Mouse (Mus musculus) limb, embryonic 14.5 days (tissue): ENCODE data around the gene Dynlt1f. TPM values are rescaled to one million over a fixed set of nuclear protein-coding genes. Genes with fewer than 3 reads are reported as not detected.
"Not testable (repeated sequence)": the region's sequence is repeated elsewhere in the genome, so short reads cannot be mapped to it uniquely, and the experiment has no call there.

Experiments used
- ATAC-seq: fragments of 200-750 bp; cut with Nextera tagmentation; 2 replicates; pipeline ENCODE4 v1.8.0; 2017; ENCODE audit warnings: low read depth, moderate number of reproducible peaks, moderate TSS enrichment; ENCODE audit not compliant: low FRiP score
- DNase-seq: peaks from one replicate; pipeline ENCODE4 v3.0.0-alpha.2; 2015; ENCODE audit warnings: low spot score
- H3K27ac ChIP-seq: fragments of 300-500 bp; sonication (generic); replicated peaks from 2 replicates; pipeline ENCODE4 v1.5.1; 2014; ENCODE audit warnings: low read depth, mild to moderate bottlenecking, low read length, moderate library complexity, mixed read lengths
- H3K27me3 ChIP-seq: fragments of 300-500 bp; sonication (generic); 2 replicates; pipeline ENCODE4 v1.6.1; 2014; ENCODE audit warnings: low read length, mixed read lengths; ENCODE audit not compliant: control insufficient read depth, insufficient read depth
- H3K36me3 ChIP-seq: fragments of 300-500 bp; sonication (generic); 2 replicates; pipeline ENCODE4 v1.6.1; 2014; ENCODE audit warnings: mild to moderate bottlenecking, low read length, moderate library complexity, mixed read lengths; ENCODE audit not compliant: control insufficient read depth, insufficient read depth
- H3K4me1 ChIP-seq: fragments of 300-500 bp; sonication (generic); 2 replicates; pipeline ENCODE4 v1.6.1; 2014; ENCODE audit warnings: antibody characterized with exemption, low read length, mixed read lengths; ENCODE audit not compliant: control insufficient read depth, insufficient read depth
- H3K4me2 ChIP-seq: fragments of 300-500 bp; sonication (generic); replicated peaks from 2 replicates; pipeline ENCODE4 v1.6.1; 2014; ENCODE audit warnings: low read depth, mild to moderate bottlenecking, low read length, moderate library complexity; ENCODE audit not compliant: severe bottlenecking
- H3K4me3 ChIP-seq: fragments of 300-500 bp; sonication (generic); replicated peaks from 2 replicates; pipeline ENCODE4 v1.5.1; 2014; ENCODE audit warnings: low read length
- H3K9ac ChIP-seq: fragments of 300-500 bp; sonication (generic); 2 replicates; pipeline ENCODE4 v1.6.1; 2014; ENCODE audit warnings: mild to moderate bottlenecking, low read depth, low read length, moderate library complexity; ENCODE audit not compliant: severe bottlenecking
- H3K9me3 ChIP-seq: fragments of 300-500 bp; sonication (generic); 2 replicates; pipeline ENCODE4 v1.6.1; 2016; ENCODE audit warnings: low read length; ENCODE audit not compliant: control insufficient read depth
- POLR2A ChIP-seq: fragments of 200-500 bp; IDR thresholded peaks from 2 replicates; pipeline ENCODE4 v1.8.0; 2012; ENCODE audit warnings: inconsistent platforms, mild to moderate bottlenecking, moderate library complexity, borderline replicate concordance; ENCODE audit not compliant: insufficient read depth, insufficient read length; ENCODE audit errors: extremely low read depth
- WGBS: fragments of 180-500 bp; shearing (Covaris S2); extraction: QIAGEN DNeasy Blood & Tissue Kit; methylation state at CpG from one replicate; pipeline ENCODE4 v1.1.7; 2014; 5-methylcytosine and 5-hydroxymethylcytosine counted together
- polyA plus RNA-seq, 2 experiments: library from polyadenylated mRNA; depleted of rRNA in 1 of 2; stranded (reverse) in 1 of 2; unstranded in 1 of 2; fragments of >200 nt; fragmentation: Nextera tagmentation in 1 of 2; extraction: Ambion mirVana in 1 of 2; gene quantifications; 2 replicates each; pipeline versions ENCODE4 v1.2.1 to v1.2.3; 2012 to 2014

Gene Dynlt1f
- polyA plus RNA-seq, 2 experiments: 228 to 248 TPM

- no peak overlapping the region for H3K9ac ChIP-seq
- no peak for DNase-seq
- WGBS: 83% methylated on average over 5 of the region's 5 CpGs
- no peak for ATAC-seq
- no peaks in the 10 kb centered on the region for H3K36me3 ChIP-seq
- no peak for TF ChIP-seq POLR2A
- no peaks in the 10 kb centered on the region for H3K27me3 ChIP-seq
- H3K9me3 ChIP-seq: no peaks in the 10 kb centered on the region
- H3K4me3 ChIP-seq: no peak overlapping the region
- no peak overlapping the region for H3K4me2 ChIP-seq
- no peaks in the 10 kb centered on the region for H3K4me1 ChIP-seq
- no peak overlapping the region for H3K27ac ChIP-seq
Observed at GRCm38 (mm10) chr17:6636861-6637260, 18.8 kb downstream of the Dynlt1f start.

- H3K4me2 ChIP-seq, H3K4me3 ChIP-seq, DNase-seq, H3K27me3 ChIP-seq, H3K4me1 ChIP-seq, H3K9me3 ChIP-seq, ATAC-seq, H3K36me3 ChIP-seq, H3K27ac ChIP-seq, H3K9ac ChIP-seq: not testable (repeated sequence)
- 75% methylated on average over 1 of the region's 4 CpGs for WGBS
Observed at GRCm38 (mm10) chr17:6635781-6636180, 19.9 kb downstream of the Dynlt1f start.

GRCm38 (mm10) chr17:6632850-6633249 lies 22.9 kb downstream of the Dynlt1f start:
- not testable (repeated sequence) for H3K4me3 ChIP-seq, H3K4me2 ChIP-seq, ATAC-seq, H3K27ac ChIP-seq, H3K9me3 ChIP-seq, H3K36me3 ChIP-seq, H3K9ac ChIP-seq, H3K27me3 ChIP-seq, H3K4me1 ChIP-seq, DNase-seq
- WGBS: 90% methylated on average over 6 of the region's 6 CpGs

GRCm38 (mm10) chr17:6630398-6630797 lies 25.3 kb downstream of the Dynlt1f start:
- H3K9me3 ChIP-seq, H3K9ac ChIP-seq, H3K4me3 ChIP-seq, H3K4me2 ChIP-seq, H3K27ac ChIP-seq, DNase-seq, H3K27me3 ChIP-seq, H3K4me1 ChIP-seq, ATAC-seq, H3K36me3 ChIP-seq: not testable (repeated sequence)
- whole genome bisulfite sequencing: 88% methylated on average over 4 of the region's 4 CpGs

- not testable (repeated sequence) for H3K4me2 ChIP-seq, DNase-seq, H3K4me3 ChIP-seq, H3K36me3 ChIP-seq, H3K4me1 ChIP-seq, H3K27ac ChIP-seq, H3K9me3 ChIP-seq, ATAC-seq, H3K27me3 ChIP-seq, H3K9ac ChIP-seq
- WGBS: 50% methylated on average over 1 of the region's 6 CpGs
Observed at GRCm38 (mm10) chr17:6624926-6625558, 30.7 kb downstream of the Dynlt1f start.

GRCm38 (mm10) chr17:6621976-6622375 lies 33.7 kb downstream of the Dynlt1f start:
- H3K27me3 ChIP-seq, H3K4me2 ChIP-seq, DNase-seq, H3K4me1 ChIP-seq, H3K27ac ChIP-seq, H3K4me3 ChIP-seq, H3K9me3 ChIP-seq, ATAC-seq, H3K36me3 ChIP-seq, H3K9ac ChIP-seq: not testable (repeated sequence)
- 92% methylated on average over 10 of the region's 12 CpGs for WGBS

- ATAC-seq, H3K4me3 ChIP-seq, DNase-seq: not testable (repeated sequence)
Observed at GRCm38 (mm10) chr17:6620730-6621451, 34.8 kb downstream of the Dynlt1f start.

GRCm38 (mm10) chr17:6620035-6620434 lies 35.7 kb downstream of the Dynlt1f start:
- H3K4me2 ChIP-seq, H3K4me1 ChIP-seq, H3K27me3 ChIP-seq, H3K36me3 ChIP-seq, H3K9ac ChIP-seq, H3K27ac ChIP-seq, DNase-seq, ATAC-seq, H3K9me3 ChIP-seq, H3K4me3 ChIP-seq: not testable (repeated sequence)
- 72% methylated on average over 5 of the region's 6 CpGs for WGBS

More at GRCm38 (mm10) chr17:6620730-6621451, 34.8 kb downstream of the Dynlt1f start:
- H3K27me3 ChIP-seq, H3K4me2 ChIP-seq, H3K4me1 ChIP-seq, H3K27ac ChIP-seq, H3K36me3 ChIP-seq, H3K9me3 ChIP-seq, H3K9ac ChIP-seq: not testable (repeated sequence)
- 79% methylated on average over 17 of the region's 20 CpGs for WGBS
